Mouse (Mus musculus): ENCODE results near the gene Ppfibp2. TPM values are rescaled to one million over a fixed set of nuclear protein-coding genes. Genes with fewer than 3 reads are reported as not detected.
A peak's percentile ranks its signal among the peaks of the same experiment; 100 is the strongest.

Ppfibp2 gene
- total RNA-seq, 2 experiments from 2014 or later = 6.9 TPM

GRCm38 (mm10) chr7:107727538-107727937 is 132.5 kb downstream of the Ppfibp2 start:
- Histone ChIP-seq H3K27ac (no peak overlapping the region), H3K4me3 (no peak overlapping the region)
- intact Hi-C loops (cut with DNase I) = no loop called here
- DNase-seq (ENCODE audit: extremely low spot score in 1 of 2, low spot score in 2 of 2) = no peak
- TF ChIP-seq CTCF (IDR thresholded peaks at IDR 0.05) = no peak

GRCm38 (mm10) chr7:107730587-107730986 is 135.6 kb downstream of the Ppfibp2 start:
- no peak overlapping the region for H3K4me3 ChIP-seq
- intact Hi-C loops (cut with DNase I) = no loop called here

GRCm38 (mm10) chr7:107733162-107733561 is 138.2 kb downstream of the Ppfibp2 start:
- TF ChIP-seq CTCF (IDR thresholded peaks at IDR 0.05) = no peak; the same call in 1 of the 2 replicates
- intact Hi-C loops (cut with DNase I) = no loop called here
- no peak overlapping the region for H3K4me3 ChIP-seq
- no peak overlapping the region for H3K27ac ChIP-seq
- no peak for DNase-seq (ENCODE audit: extremely low spot score in 1 of 2, low spot score in 2 of 2)

More at GRCm38 (mm10) chr7:107730587-107730986, 135.6 kb downstream of the Ppfibp2 start:
- no peak for TF ChIP-seq CTCF (IDR thresholded peaks at IDR 0.05)
- no peak for DNase-seq (ENCODE audit: extremely low spot score in 1 of 2, low spot score in 2 of 2)
- H3K27ac ChIP-seq = no peak overlapping the region

- no peak overlapping the region for H3K4me3 ChIP-seq
- TF ChIP-seq CTCF (IDR thresholded peaks at IDR 0.05) = peak; percentile 51
- H3K27ac ChIP-seq = no peak overlapping the region
- intact Hi-C loops (cut with DNase I) = loop anchor here (1.0 kb wide), 1 partner anchor 75 kb away; no protein-coding TSS in a partner anchor
- DNase-seq (ENCODE audit: extremely low spot score in 1 of 2, low spot score in 2 of 2) = peak; percentile 22 to 29
Measured at GRCm38 (mm10) chr7:107738726-107739125, 143.7 kb downstream of the Ppfibp2 start.

GRCm38 (mm10) chr7:107742963-107743465 is 148.0 kb downstream of the Ppfibp2 start:
- Histone ChIP-seq H3K4me3 (no peak overlapping the region), H3K27ac (no peak overlapping the region)
- DNase-seq (ENCODE audit: extremely low spot score in 1 of 2, low spot score in 2 of 2) = no peak
- TF ChIP-seq CTCF (IDR thresholded peaks at IDR 0.05) = no peak
- intact Hi-C loops (cut with DNase I) = loop anchor here (10.0 kb wide), 1 partner anchor 528 kb away; no protein-coding TSS in a partner anchor

- no peak for TF ChIP-seq CTCF (IDR thresholded peaks at IDR 0.05)
- intact Hi-C loops (cut with DNase I) = loop anchor here (10.0 kb wide), 1 partner anchor 530 kb away; no protein-coding TSS in a partner anchor
- H3K27ac ChIP-seq = no peak overlapping the region
- no peak overlapping the region for H3K4me3 ChIP-seq
- no peak for DNase-seq (ENCODE audit: extremely low spot score in 1 of 2, low spot score in 2 of 2)
Measured at GRCm38 (mm10) chr7:107744454-107744853, 149.4 kb downstream of the Ppfibp2 start.

- no peak overlapping the region for H3K27ac ChIP-seq
- DNase-seq (ENCODE audit: extremely low spot score in 1 of 2, low spot score in 2 of 2) = no peak
- intact Hi-C loops (cut with DNase I) = loop anchor here (5.0 to 10.0 kb wide), 3 partner anchors 148 to 530 kb away; partner anchors contain the start of gene Ppfibp2
- no peak for TF ChIP-seq CTCF (IDR thresholded peaks at IDR 0.05)
- H3K4me3 ChIP-seq = no peak overlapping the region
Measured at GRCm38 (mm10) chr7:107745111-107745510, 150.1 kb downstream of the Ppfibp2 start.

GRCm38 (mm10) chr7:107746036-107746435 is 151.0 kb downstream of the Ppfibp2 start:
- H3K4me3 ChIP-seq = no peak overlapping the region
- no peak overlapping the region for H3K27ac ChIP-seq
- DNase-seq (ENCODE audit: extremely low spot score in 1 of 2, low spot score in 2 of 2) = no peak
- TF ChIP-seq CTCF (IDR thresholded peaks at IDR 0.05) = no peak
- intact Hi-C loops (cut with DNase I) = loop anchor here (5.0 to 10.0 kb wide), 3 partner anchors 149 to 531 kb away; partner anchors contain the start of gene Ppfibp2

GRCm38 (mm10) chr7:107747476-107747875 is 152.5 kb downstream of the Ppfibp2 start:
- TF ChIP-seq CTCF (IDR thresholded peaks at IDR 0.05) = no peak
- DNase-seq (ENCODE audit: extremely low spot score in 1 of 2, low spot score in 2 of 2) = no peak
- intact Hi-C loops (cut with DNase I) = loop anchor here (5.0 to 10.0 kb wide), 3 partner anchors 150 to 533 kb away; partner anchors contain the start of gene Ppfibp2
- no peak overlapping the region for H3K27ac ChIP-seq
- H3K4me3 ChIP-seq = no peak overlapping the region

GRCm38 (mm10) chr7:107747954-107748353 is 152.9 kb downstream of the Ppfibp2 start:
- intact Hi-C loops (cut with DNase I) = loop anchor here (2.0 to 10.0 kb wide), 4 partner anchors 87 to 533 kb away; partner anchors contain the start of gene Ppfibp2
- peak; percentile 35 to 49 for DNase-seq (ENCODE audit: extremely low spot score in 1 of 2, low spot score in 2 of 2)
- no peak overlapping the region for H3K4me3 ChIP-seq
- no peak overlapping the region for H3K27ac ChIP-seq
- peak; percentile 75 for TF ChIP-seq CTCF (IDR thresholded peaks at IDR 0.05)

GRCm38 (mm10) chr7:107749270-107749669 is 154.3 kb downstream of the Ppfibp2 start:
- Histone ChIP-seq H3K4me3 (no peak overlapping the region), H3K27ac (no peak overlapping the region)
- intact Hi-C loops (cut with DNase I) = loop anchor here (1.0 to 10.0 kb wide), 5 partner anchors 30 to 534 kb away; partner anchors contain the start of gene Ppfibp2
- peak; percentile 30 to 35 for DNase-seq (ENCODE audit: extremely low spot score in 1 of 2, low spot score in 2 of 2)
- peak; percentile 79 for TF ChIP-seq CTCF (IDR thresholded peaks at IDR 0.05)

GRCm38 (mm10) chr7:107749721-107750120 is 154.7 kb downstream of the Ppfibp2 start:
- no peak for DNase-seq (ENCODE audit: extremely low spot score in 1 of 2, low spot score in 2 of 2)
- TF ChIP-seq CTCF (IDR thresholded peaks at IDR 0.05) = no peak
- H3K27ac ChIP-seq = no peak overlapping the region
- intact Hi-C loops (cut with DNase I) = loop anchor here (1.0 to 10.0 kb wide), 5 partner anchors 30 to 535 kb away; partner anchors contain the start of gene Ppfibp2
- H3K4me3 ChIP-seq = no peak overlapping the region

All from left cerebral cortex, adult 2 months (tissue).